Mouse (Mus musculus) hindbrain, embryonic 14.5 days (tissue): ENCODE data around the gene Wwox. TPM values are rescaled to one million over a fixed set of nuclear protein-coding genes. Genes with fewer than 3 reads are reported as not detected.

Experiments used
- ATAC-seq: fragments of 200-750 bp; cut with Nextera tagmentation; 2 replicates; pipeline ENCODE4 v1.8.0; 2017; ENCODE audit warnings: moderate number of reproducible peaks, mild to moderate bottlenecking, moderate TSS enrichment, moderate library complexity; ENCODE audit not compliant: low FRiP score
- DNase-seq: peaks from one replicate; pipeline ENCODE4 v3.0.0-alpha.2; 2015; ENCODE audit warnings: low spot score
- H3K27ac ChIP-seq: fragments of 300-500 bp; sonication (generic); 2 replicates; pipeline ENCODE4 v1.5.1; 2014; ENCODE audit warnings: mild to moderate bottlenecking, moderate library complexity
- H3K27me3 ChIP-seq: fragments of 300-500 bp; sonication (generic); 2 replicates; pipeline ENCODE4 v1.6.1; 2014; ENCODE audit warnings: mild to moderate bottlenecking, low read length, mixed read lengths; ENCODE audit not compliant: control insufficient read depth, insufficient read depth
- H3K36me3 ChIP-seq: fragments of 300-500 bp; sonication (generic); replicated peaks from 2 replicates; pipeline ENCODE4 v1.6.1; 2014; ENCODE audit not compliant: control insufficient read depth, insufficient read depth
- H3K4me1 ChIP-seq: fragments of 300-500 bp; sonication (generic); replicated peaks from 2 replicates; pipeline ENCODE4 v1.6.1; 2014; ENCODE audit warnings: antibody characterized with exemption, low read length, mixed read lengths; ENCODE audit not compliant: control insufficient read depth, insufficient read depth
- H3K4me2 ChIP-seq: fragments of 300-500 bp; sonication (generic); replicated peaks from 2 replicates; pipeline ENCODE4 v1.6.1; 2014; ENCODE audit warnings: mild to moderate bottlenecking, moderate library complexity
- H3K4me3 ChIP-seq: fragments of 300-500 bp; sonication (generic); replicated peaks from 2 replicates; pipeline ENCODE4 v1.5.1; 2014; ENCODE audit warnings: mild to moderate bottlenecking, low read length
- H3K9ac ChIP-seq: fragments of 300-500 bp; sonication (generic); 2 replicates; pipeline ENCODE4 v1.6.1; 2014
- H3K9me3 ChIP-seq: fragments of 300-500 bp; sonication (generic); 2 replicates; pipeline ENCODE4 v1.6.1; 2016; ENCODE audit warnings: low read length; ENCODE audit not compliant: control insufficient read depth
- WGBS: fragments of 180-500 bp; shearing (Covaris S2); extraction: QIAGEN DNeasy Blood & Tissue Kit; methylation state at CpG from one replicate; pipeline ENCODE4 v1.1.7; 2014; 5-methylcytosine and 5-hydroxymethylcytosine counted together
- polyA plus RNA-seq: library from polyadenylated mRNA; unstranded; fragments of >200 nt; fragmentation: Nextera tagmentation; extraction: Ambion mirVana; gene quantifications from 2 replicates; pipeline ENCODE4 v1.2.1, GENCODE M21; 2014

The Wwox gene
- polyA plus RNA-seq, 1 experiment from 2014 or later, result 12.7 TPM

DNA sequence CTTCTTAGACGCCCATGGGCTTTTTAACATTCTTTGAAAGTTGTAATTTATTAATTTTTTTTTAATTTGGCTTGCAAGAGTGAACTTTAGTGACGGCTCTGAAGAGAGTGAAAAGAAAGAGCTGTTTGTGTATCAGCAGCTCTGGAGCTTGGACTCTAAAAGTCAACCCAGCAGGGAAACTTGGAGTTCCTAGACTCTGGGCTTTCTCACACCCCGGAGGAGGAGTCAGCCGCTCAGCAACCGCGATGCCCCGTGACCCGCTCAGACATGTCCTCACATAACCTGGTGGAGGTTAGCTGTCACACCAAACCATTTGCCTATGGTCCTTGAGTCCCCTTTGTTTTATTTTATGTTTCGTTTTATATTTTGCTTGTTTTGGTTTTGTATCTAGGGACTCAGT is 354.2 kb downstream of the Wwox start:
- 87% methylated on average over 9 of the region's 9 CpGs for WGBS
- H3K4me1 ChIP-seq, result no peaks in the 10 kb centered on the region
- DNase-seq, result no peak

DNA sequence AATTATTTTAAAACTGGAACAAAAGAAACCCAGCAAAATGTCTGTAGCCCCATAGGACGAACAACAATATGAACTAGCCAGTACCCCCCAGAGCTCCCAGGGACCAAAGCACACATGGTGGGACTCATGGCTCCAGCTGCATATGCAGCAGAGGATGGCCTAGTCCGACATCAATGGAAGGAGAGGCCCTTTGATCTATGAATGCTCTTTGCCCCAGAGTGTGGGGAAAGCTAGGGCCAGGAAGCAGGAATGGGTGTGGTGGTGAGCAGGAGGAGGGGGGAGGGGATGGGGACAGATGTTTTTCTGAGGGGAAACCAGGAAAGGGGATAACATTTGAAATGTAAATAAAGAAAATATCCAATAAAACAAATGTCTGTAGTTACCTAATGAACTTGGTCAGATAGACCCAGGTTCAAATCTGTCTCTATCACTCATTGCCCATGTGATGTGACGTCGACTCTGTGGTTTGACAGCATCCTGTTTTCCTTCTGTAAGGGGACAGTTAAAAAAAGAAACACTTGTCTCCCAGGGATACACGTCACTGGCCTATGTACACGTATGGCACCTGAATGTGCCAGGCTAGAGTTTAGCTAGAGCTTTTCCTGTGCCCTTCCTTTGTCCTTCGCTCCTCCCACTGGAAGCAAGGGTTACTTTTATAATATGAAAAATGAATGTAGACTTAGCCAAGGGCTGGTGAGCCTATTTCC is 362.1 kb downstream of the Wwox start:
- no peak for ATAC-seq
- Histone ChIP-seq H3K9ac (no peak overlapping the region), H3K4me2 (no peak overlapping the region), H3K27me3 (no peaks in the 10 kb centered on the region), H3K4me1 (no peaks in the 10 kb centered on the region), H3K4me3 (no peak overlapping the region), H3K36me3 (no peaks in the 10 kb centered on the region), H3K9me3 (no peaks in the 10 kb centered on the region), H3K27ac (no peak overlapping the region)
- DNase-seq, result no peak
- WGBS, result 73% methylated on average over 7 of the region's 7 CpGs

More for the DNA sequence above, 354.2 kb downstream of the Wwox start:
- H3K9me3 ChIP-seq, result no peaks in the 10 kb centered on the region
- no peak overlapping the region for H3K4me3 ChIP-seq
- ATAC-seq, result no peak
- H3K4me2 ChIP-seq, result no peak overlapping the region
- no peak overlapping the region for H3K9ac ChIP-seq
- H3K27ac ChIP-seq, result no peak overlapping the region
- H3K36me3 ChIP-seq, result no peaks in the 10 kb centered on the region
- H3K27me3 ChIP-seq, result no peaks in the 10 kb centered on the region

DNA sequence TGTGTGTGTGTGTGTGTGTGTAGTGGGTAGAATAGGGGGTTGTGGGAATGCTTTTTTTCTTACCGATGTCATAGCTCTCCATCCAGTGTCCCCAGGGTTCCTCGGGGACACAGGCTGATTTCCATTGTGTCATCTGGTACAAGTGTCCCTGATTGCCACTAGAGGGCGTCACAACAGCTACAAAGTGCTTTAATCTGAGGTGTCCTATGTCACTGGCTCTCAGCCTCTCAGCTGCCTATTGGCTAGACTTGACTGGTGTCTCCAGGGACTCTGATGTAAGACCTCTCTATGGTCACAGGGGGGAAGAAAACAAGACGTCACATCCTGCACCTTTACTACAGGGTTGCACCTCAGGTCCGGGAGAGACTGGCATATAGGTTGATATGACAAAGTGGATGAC is 363.7 kb downstream of the Wwox start:
- no peak overlapping the region for H3K27ac ChIP-seq
- no peaks in the 10 kb centered on the region for H3K4me1 ChIP-seq
- DNase-seq (no peak), ATAC-seq (no peak)
- no peak overlapping the region for H3K9ac ChIP-seq
- WGBS, result 62% methylated on average over 5 of the region's 5 CpGs
- no peaks in the 10 kb centered on the region for H3K27me3 ChIP-seq
- H3K4me3 ChIP-seq, result no peak overlapping the region
- no peaks in the 10 kb centered on the region for H3K36me3 ChIP-seq
- H3K4me2 ChIP-seq, result no peak overlapping the region
- H3K9me3 ChIP-seq, result no peaks in the 10 kb centered on the region

DNA sequence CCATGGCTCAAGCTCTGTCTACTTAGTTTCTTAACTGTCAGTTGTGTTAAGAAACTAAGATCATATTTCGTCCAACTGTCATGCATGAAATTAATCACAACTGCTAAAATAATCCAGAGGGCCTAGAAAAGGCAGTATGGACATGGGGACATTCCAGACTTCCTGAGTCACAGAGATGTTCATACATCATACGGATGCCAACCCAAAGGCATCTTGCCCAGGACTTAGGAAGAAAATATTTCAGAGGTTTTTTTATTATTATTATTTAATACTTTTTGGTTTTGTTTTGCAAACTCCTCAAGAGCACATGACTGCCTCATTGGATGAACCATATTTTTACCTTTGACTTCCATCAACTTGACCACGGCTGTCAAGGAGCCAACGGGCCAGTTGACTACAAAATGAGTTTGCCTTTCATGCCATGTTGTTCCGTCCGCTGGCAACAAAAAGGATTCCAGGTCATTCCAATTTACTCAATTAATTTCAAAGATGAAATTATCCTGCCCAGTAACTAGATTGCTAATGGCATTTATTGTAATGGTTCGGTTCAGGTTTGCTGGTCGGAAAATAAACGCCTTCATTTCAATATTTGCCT is 367.5 kb downstream of the Wwox start:
- Histone ChIP-seq H3K36me3 (no peaks in the 10 kb centered on the region), H3K9me3 (no peaks in the 10 kb centered on the region), H3K4me1 (no peaks in the 10 kb centered on the region), H3K4me3 (no peak overlapping the region), H3K27me3 (no peaks in the 10 kb centered on the region), H3K4me2 (no peak overlapping the region), H3K27ac (no peak overlapping the region), H3K9ac (no peak overlapping the region)
- ATAC-seq (no peak), DNase-seq (no peak)
- 85% methylated on average over 9 of the region's 9 CpGs for WGBS

DNA sequence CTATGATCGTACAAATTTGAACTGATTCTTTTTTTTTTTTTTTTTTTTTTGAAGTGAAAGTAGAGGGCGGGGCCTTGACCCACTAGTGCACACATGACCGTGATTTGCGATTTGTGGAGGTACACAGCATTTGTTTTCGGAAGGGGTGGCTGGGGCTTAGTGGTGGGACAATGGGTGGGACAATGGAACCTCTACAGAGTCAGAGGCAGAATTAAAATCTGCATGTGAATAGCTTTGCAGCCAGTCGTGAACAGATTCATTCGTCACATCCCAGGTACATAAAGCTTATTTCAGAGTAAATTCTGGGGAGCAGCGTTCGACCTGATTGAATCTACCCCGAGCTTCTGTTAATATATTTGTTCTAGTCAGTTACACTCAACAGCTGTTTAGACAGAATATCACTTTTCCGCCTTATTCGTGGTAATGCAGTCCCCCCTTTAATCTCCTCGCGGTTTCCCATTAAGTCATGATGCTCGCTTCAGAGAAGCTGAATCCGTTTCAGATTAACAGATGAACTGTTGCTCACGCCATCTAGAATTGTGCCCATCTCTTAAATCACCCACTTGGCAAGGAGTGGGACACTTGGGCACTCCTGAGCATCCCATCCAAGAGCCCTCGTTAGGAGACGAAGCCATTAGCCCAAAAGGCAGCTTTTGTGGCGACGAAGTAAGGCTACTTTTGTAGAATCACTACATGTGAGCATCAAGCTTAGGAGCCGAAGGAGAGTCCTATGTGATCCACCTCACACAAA is 368.4 kb downstream of the Wwox start:
- no peak for DNase-seq
- no peak for ATAC-seq
- no peak overlapping the region for H3K27ac ChIP-seq
- peak overlapping the region; percentile 12; the same call in 1 of the 2 replicates for H3K4me2 ChIP-seq
- H3K27me3 ChIP-seq, result no peaks in the 10 kb centered on the region
- no peaks in the 10 kb centered on the region for H3K4me1 ChIP-seq
- no peak overlapping the region for H3K9ac ChIP-seq
- H3K36me3 ChIP-seq, result no peaks in the 10 kb centered on the region
- H3K4me3 ChIP-seq, result no peak overlapping the region
- H3K9me3 ChIP-seq, result no peaks in the 10 kb centered on the region
- WGBS, result 46% methylated on average over 22 of the region's 22 CpGs

DNA sequence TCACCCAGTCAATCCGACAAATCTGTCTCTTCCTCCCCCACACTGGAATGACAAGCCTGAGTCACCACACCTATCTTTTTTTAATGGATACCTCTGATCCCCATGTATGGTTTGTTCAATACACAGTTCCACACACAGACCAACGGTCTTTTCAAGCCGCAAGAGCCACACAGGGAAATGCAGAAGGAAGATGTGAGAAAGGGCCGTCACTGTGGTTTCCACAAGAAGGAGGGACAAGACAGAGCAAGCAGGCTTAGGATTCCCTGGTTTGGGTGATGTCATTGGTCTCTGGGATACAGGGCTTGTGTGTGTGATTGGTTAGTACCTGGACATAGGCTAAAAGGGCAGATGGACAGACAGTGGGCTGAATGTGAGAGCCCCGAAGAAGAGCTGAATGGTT is 371.0 kb downstream of the Wwox start:
- 88% methylated on average over 5 of the region's 5 CpGs for WGBS
- no peak overlapping the region for H3K9ac ChIP-seq
- H3K4me3 ChIP-seq, result no peak overlapping the region
- DNase-seq, result no peak
- H3K27me3 ChIP-seq, result no peaks in the 10 kb centered on the region
- no peak overlapping the region for H3K4me2 ChIP-seq
- no peak for ATAC-seq
- no peaks in the 10 kb centered on the region for H3K36me3 ChIP-seq
- no peak overlapping the region for H3K27ac ChIP-seq
- no peaks in the 10 kb centered on the region for H3K4me1 ChIP-seq
- H3K9me3 ChIP-seq, result no peaks in the 10 kb centered on the region

DNA sequence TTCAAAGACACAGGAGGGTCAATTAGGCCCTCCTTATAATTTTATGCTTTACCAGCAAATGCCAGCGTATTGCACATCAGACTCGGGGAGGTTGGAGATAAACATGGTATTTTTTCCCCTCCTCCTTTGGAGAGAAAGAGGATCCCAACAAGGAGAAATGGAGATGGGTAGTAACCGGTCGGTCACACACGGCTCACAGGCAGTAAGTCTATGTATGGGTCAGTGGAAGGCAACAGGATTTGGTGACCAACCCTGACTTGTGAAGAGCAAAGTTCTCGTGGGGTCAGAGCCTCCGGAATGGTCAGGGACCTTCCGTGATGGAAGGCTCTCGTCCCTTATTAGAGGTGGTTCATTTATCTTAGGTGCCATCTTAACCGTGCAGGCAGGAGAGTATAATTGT is 374.4 kb downstream of the Wwox start:
- H3K9me3 ChIP-seq, result no peaks in the 10 kb centered on the region
- no peaks in the 10 kb centered on the region for H3K27me3 ChIP-seq
- H3K4me1 ChIP-seq, result no peaks in the 10 kb centered on the region
- H3K4me3 ChIP-seq, result no peak overlapping the region
- no peak overlapping the region for H3K27ac ChIP-seq
- no peak overlapping the region for H3K9ac ChIP-seq
- no peak for ATAC-seq
- no peak for DNase-seq
- 78% methylated on average over 10 of the region's 10 CpGs for WGBS
- no peak overlapping the region for H3K4me2 ChIP-seq
- no peaks in the 10 kb centered on the region for H3K36me3 ChIP-seq

DNA sequence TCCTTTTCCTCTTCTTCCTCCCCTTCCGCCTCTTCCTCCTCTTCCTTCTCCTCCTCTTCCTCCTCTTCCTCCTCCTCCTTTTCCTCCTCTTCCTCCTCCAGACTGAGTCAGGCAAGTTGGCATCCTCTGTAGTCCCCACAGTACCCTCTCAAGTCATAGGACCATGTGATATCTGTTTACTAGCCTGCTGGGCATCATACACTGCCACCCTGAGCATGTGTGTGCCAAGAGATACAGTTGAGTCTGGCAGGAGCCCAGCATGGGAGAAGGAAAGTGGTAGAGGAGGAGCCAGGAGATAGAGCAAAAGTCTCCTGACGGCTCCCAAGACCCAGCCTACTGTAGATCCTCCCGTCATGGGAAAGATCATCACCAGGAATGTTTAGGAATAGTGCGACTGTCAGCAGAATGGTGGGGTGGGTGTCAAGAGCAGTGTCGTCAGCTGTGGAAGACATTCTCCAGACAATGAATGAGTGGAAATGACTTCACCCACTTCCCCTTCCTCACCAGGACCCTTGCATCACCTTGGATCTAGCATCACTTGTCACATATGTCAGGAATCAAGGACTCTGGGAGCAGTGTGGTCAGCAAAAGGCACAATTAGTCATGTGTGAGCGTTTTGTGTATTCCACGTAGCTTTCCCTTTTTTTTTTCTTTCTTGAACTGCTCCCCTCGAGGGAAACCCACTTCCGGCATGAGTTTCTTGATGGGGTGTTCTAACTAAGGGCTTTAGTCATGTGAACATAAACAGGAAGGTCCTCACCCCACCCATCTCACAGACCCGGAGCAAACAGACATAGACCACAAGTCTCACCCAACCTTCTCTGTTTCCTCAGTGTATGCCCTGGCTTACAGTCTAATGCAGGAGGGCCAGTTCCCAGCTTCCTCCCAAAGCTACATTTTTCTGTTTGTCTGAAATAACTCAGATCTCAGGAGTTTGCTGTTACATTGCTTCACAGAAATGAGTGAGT is 375.6 kb downstream of the Wwox start:
- 80% methylated on average over 10 of the region's 10 CpGs for WGBS
- H3K4me1 ChIP-seq, result no peaks in the 10 kb centered on the region

DNA sequence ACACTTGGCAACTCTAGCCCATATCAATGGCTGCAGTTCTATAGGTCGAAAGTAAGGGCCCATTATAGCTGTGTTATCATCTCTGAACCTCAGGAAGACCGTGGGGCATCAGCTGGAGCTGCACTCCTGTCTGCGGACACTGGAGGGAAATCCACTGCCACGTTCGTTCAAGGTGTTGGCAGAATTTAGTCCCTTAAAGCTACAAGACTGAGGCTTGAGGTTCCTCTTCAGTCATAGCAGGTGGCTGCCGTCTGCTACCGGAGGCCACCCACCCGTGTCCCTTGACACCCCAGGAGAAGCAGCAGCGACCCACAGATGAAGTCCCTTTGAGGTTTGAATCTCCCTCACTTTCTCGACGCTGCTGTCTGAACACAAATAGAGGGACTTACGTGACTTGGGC is 376.9 kb downstream of the Wwox start:
- Histone ChIP-seq H3K27ac (no peak overlapping the region), H3K36me3 (no peaks in the 10 kb centered on the region), H3K9me3 (no peaks in the 10 kb centered on the region), H3K4me1 (no peaks in the 10 kb centered on the region), H3K9ac (no peak overlapping the region), H3K4me2 (no peak overlapping the region), H3K27me3 (no peaks in the 10 kb centered on the region), H3K4me3 (no peak overlapping the region)
- DNase-seq (no peak), ATAC-seq (no peak)
- 69% methylated on average over 12 of the region's 12 CpGs for WGBS

More for the DNA sequence above, 375.6 kb downstream of the Wwox start:
- Histone ChIP-seq H3K9ac (no peak overlapping the region), H3K9me3 (no peaks in the 10 kb centered on the region), H3K27me3 (no peaks in the 10 kb centered on the region), H3K36me3 (no peaks in the 10 kb centered on the region), H3K4me3 (no peak overlapping the region), H3K4me2 (no peak overlapping the region), H3K27ac (no peak overlapping the region)
- DNase-seq (no peak), ATAC-seq (no peak)
